Mouse (Mus musculus) naive thymus-derived CD4-positive, alpha-beta T cell, adult 2 months (primary cell): ENCODE measurements around the gene Amz1.
A peak's percentile ranks its signal among the peaks of the same experiment; 100 is the strongest.

Source experiments
- DNase-seq: peaks from one replicate; pipeline ENCODE4 v3.0.0-alpha.2; 2011; ENCODE audit warnings: low read depth

Amz1 gene

GRCm38 (mm10) chr5:140726062-140726839, 2.3 kb downstream of the Amz1 start:
- no peak for DNase-seq

- no peak for DNase-seq
Measured at GRCm38 (mm10) chr5:140726946-140727740, 3.2 kb downstream of the Amz1 start.

DNA sequence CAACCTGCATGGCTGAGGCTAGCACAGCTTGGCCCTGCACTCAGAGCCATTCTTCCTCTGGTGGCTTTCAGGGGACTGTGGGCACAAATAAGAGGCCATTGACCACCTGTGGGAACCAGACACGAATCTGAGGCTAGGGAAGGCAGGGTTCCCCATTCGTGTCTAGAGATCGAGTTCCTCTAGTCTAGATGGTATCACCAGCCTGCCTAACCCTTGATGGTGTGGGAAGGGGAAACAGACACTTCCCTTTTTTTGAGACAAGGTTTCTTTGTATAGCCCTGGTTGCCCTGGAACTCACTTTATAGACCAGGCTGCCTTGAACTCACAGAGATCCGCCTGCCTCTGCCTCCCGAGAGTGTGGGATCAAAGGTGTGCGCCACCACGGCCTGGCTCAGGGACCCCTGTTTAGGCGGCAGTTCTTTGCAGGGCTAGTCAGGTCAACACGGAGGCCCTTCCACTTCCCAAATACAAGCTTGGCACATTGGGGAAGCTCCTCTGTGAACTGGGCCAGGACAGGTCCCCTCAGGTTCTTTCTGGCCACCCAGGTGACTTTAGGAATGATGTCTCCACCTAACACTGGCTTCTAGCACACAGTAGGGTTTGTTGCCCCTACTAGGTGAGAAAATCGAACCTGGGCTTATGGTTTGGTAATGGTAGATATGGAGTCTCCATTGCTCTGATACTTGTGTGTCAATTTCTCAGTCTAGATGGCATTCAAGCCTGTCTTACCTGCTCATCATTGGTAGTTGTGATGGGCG, 7.3 kb downstream of the Amz1 start:
- DNase-seq: no peak

DNA sequence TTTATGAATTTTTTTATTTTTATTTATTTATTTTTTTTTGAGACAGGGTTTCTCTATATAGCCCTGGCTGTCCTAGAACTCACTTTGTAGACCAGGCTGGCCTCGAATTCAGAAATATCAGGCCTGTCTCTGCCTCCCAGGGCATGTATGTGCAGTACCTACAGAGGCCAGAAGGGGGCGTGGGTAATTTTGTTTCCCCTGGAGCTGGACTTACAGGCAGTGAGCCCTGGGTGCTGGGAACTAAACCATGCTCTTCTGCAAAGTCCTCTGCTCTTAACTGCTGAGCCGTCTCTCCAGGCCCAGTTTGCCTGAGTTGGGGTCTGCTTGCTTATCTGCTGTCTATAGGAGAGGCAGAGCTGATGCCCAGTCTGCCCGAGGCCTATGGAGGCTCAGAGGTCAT, 8.3 kb downstream of the Amz1 start:
- DNase-seq: peak; percentile 71

- peak; percentile 81 for DNase-seq
Measured at GRCm38 (mm10) chr5:140733336-140733735, 9.4 kb downstream of the Amz1 start.

DNA sequence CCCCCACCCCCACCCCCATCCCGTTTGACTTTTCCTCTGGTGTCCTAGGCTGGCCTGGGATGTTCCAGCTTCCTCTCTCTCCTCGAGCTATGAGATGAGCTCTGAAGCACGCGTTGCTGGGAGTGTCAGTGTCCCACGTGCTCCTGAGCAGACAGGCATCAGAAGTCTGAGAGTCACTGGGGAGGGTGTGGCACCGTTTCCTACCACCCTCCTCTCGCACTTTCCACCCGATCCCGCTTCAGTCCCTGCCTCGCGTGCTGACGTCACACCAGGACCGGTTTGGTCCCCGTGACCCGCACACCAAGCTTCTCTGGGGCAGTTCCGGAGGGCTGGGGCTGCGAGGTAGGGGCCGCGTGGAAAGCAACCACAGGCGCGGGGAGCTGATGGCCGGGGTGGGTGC, 11.4 kb downstream of the Amz1 start:
- DNase-seq: peak; percentile 86

GRCm38 (mm10) chr5:140736166-140736565, 12.2 kb downstream of the Amz1 start:
- peak; percentile 66 for DNase-seq

- DNase-seq: no peak
Measured at GRCm38 (mm10) chr5:140739813-140740212, 15.9 kb downstream of the Amz1 start.

DNA sequence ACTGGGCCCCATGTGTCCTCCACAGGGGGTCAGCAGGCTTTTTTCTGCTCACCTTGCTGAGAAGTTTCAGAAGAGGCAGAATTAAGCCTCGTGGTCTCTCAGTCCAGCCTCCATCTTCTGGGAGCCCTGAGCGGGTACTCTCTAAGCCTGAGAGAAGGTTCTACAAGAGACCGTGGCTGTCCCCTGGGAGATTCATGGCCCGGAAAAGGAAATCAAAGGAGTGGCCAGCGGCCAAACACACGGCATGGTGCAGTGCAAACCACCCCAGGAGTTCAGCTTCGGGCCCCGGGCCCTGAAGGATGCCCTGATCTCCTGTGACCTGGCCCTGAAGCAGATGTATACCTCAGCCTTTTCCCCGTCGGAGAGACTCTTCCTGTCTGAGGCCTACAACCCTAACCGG, 17.1 kb downstream of the Amz1 start:
- no peak for DNase-seq

- DNase-seq: peak; percentile 72
Measured at GRCm38 (mm10) chr5:140741877-140742276, 17.9 kb downstream of the Amz1 start.

DNA sequence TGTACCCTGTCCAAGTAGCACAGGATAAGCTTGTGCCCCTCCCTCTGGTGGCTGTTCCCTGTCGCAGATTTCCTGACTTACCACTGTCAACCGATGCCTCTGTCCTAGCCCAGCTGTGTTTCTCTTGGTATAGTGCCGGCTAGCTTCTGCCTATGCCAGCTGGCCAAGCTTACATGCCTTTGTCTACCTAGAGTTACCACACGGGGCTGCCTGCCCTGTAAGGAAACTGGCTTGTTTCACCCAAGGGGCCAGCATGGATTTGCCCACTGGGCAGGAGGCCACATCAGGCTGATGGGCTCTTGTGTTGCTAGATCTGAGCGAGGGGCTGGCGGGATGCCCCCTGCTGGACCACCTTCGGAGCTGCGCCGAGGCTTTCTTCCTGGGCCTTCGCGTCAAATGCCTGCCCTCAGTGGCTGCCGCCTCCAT, 19.8 kb downstream of the Amz1 start:
- no peak for DNase-seq

GRCm38 (mm10) chr5:140748425-140748824, 24.5 kb downstream of the Amz1 start:
- no peak for DNase-seq

DNA sequence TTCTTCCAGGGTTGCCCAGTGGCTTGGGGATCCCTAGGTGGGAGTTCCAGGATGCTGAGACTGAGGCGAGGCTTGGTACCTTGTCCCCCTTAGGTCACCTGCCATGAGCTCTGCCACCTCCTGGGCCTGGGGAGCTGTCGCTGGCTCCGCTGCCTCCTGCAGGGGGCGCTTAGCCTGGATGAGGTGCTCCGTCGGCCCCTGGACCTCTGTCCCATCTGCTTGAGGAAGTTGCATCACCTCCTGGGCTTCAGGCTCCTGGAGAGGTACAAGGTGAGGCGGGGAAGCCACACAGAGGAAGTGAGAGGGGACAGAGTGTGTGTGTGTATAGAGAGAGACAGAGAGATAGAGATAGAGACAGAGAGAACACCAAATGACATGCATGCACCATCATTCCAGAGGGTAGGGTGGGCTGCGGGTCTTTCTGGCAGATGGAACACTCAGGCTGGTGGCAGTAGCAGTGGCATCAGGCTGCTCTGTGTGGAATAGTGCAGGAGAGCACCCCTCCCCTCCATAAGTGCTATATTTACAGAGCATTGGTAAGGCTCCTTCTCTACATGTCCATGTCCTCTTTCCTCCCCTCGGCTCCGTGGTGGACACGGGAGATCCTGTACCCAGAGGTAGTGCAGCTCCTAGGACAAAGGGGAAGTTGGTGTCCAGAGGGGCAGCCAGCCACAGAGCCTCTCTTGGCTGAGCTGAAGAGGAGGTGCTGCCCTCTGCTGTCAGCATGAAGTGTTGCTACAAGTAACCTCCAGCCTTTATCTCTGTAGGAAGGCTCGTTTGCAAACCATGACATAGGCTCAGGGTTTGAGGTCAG, 25.3 kb downstream of the Amz1 start:
- DNase-seq: peak; percentile 82

GRCm38 (mm10) chr5:140750925-140751324, 27.0 kb downstream of the Amz1 start:
- peak; percentile 73 for DNase-seq

DNA sequence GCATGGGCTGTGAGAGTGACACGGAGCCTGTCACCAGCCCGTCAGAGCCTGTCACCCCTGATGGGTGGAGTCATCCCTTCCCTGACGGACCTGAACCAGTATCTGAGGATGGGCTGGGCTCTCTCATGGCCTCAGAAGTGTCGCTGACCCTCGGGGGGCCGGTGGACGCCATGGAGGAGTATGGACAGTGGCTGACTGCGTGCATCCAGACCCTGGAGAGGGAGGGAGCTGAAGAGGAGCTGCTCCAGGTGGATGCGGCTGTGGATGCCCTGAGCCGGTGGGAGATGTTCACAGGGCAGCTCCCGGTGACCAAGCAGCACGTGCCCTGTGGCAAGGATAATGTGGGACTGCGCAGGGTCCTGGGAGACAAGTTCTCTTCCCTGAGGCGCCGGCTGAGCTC, 28.1 kb downstream of the Amz1 start:
- no peak for DNase-seq

DNA sequence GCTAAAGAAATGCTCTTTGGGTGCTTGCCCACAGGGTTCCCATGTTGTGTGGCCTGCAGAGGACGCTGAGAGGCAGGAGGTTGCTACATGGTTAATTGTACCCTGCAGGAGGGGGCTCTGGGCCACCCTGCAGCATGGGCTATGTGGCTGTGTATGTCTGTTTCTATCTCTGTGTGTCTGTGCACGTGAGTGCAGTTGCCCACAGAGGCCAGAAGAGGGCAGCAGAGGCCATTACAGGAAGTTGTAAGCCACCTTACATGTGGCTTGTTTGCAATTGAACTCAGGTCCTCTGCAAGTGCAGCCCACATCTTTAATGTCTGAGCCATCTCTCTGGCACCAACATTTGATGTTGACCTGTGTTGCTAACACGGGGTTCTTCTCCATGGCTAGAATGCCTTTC, 28.7 kb downstream of the Amz1 start:
- peak; percentile 37 for DNase-seq

- DNase-seq: no peak
Measured at GRCm38 (mm10) chr5:140753223-140753622, 29.3 kb downstream of the Amz1 start.

GRCm38 (mm10) chr5:140758864-140759263, 34.9 kb downstream of the Amz1 start:
- no peak for DNase-seq

DNA sequence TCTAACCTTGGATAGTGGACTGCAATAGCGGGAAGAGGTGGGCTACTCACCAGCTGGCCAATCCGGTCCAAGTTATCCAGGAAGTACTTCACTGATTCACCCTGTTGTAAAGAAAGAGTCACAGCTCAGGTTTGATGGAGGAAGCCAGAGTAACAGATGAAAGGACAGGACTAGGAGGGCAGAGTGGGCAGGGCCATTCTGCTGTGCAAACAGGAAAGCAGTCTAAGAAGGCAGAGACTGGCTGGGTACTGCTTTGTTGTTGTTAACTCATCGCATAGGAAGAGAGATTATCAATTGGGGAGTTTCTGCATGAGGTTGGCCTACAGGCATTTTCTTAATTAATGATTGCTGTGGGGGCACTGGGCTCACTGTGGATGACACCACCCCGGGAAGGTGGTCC, 38.6 kb downstream of the Amz1 start:
- peak; percentile 52 for DNase-seq

DNA sequence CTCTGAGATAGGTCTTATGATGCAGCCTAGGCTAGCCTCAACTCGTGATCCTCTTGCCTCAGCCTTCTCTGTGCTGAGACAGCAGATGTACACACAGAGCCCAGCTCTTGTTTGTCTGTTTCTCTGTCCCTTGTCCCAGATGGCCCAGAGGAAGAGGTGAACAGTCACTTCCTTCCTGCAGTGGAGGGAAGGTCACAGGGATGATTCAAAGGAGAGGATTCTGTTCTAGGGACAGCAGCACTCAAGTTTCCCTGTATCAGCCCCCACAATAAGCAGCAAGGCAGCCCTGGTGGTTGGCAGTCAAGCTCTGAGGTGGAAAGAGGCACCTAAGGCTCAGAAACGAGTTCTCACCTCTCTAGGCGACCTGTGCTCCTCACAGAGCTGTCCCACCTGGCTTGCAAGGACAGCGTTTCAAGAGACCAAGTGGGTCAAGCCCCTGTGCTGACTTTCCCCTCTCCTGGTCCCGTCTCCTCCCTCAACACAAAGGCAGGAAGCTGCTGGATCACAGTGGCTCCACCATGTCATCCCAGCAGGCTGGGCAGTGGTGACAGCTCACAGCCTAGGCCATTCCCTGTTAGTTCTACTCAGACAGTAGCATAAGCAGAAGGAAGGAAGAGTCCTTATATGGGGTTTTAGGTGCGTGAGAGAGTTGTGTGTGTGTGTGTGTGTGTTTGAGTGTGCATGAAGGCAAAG, 41.1 kb downstream of the Amz1 start:
- no peak for DNase-seq

DNA sequence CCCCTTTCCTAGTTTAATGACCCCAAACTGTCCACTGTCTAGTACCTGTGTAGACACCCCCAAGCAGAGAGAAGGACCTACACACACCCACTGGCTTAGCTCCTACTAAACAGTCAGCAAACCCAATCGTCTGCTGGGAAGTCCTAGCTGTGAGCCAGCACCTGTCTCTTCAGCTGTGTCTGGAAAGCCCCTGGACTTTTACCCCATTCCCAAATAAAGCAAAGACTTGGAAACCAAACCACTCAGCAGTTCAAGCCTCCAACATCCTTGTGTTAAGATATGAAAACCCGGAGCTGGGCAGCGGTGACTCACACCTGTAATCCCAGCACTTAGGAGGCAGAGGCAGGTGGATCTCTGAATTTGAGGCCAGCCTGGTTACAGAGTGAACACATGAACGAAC, 42.6 kb downstream of the Amz1 start:
- no peak for DNase-seq
